Mouse (Mus musculus) midbrain, embryonic 14.5 days (tissue): Measurements from ENCODE around the gene Serinc2. TPM values are rescaled to one million over a fixed set of nuclear protein-coding genes. Genes with fewer than 3 reads are reported as not detected.
A peak's percentile ranks its signal among the peaks of the same experiment; 100 is the strongest.

ENCODE experiments used
- ATAC-seq: fragments of 200-750 bp; cut with Nextera tagmentation; 2 replicates; pipeline ENCODE4 v1.8.0; 2017; ENCODE audit warnings: moderate number of reproducible peaks, moderate library complexity; ENCODE audit not compliant: low FRiP score, low TSS enrichment
- DNase-seq: peaks from one replicate; pipeline ENCODE4 v3.0.0-alpha.2; 2015
- H3K27ac ChIP-seq: fragments of 300-500 bp; sonication (generic); replicated peaks from 2 replicates; pipeline ENCODE4 v1.5.1; 2014; ENCODE audit warnings: mild to moderate bottlenecking, low read depth, low read length, moderate library complexity
- H3K27me3 ChIP-seq: fragments of 300-500 bp; sonication (generic); 2 replicates; pipeline ENCODE4 v1.6.1; 2014; ENCODE audit warnings: low read length, control low read depth, mixed read lengths; ENCODE audit not compliant: control insufficient read depth, insufficient read depth
- H3K36me3 ChIP-seq: fragments of 300-500 bp; sonication (generic); 2 replicates; pipeline ENCODE4 v1.6.1; 2014; ENCODE audit warnings: low read length, control low read depth; ENCODE audit not compliant: control insufficient read depth, insufficient read depth
- H3K4me1 ChIP-seq: fragments of 300-500 bp; sonication (generic); 2 replicates; pipeline ENCODE4 v1.6.1; 2014; ENCODE audit warnings: mild to moderate bottlenecking, antibody characterized with exemption, low read length, control low read depth; ENCODE audit not compliant: control insufficient read depth, insufficient read depth
- H3K4me2 ChIP-seq: fragments of 300-500 bp; sonication (generic); 2 replicates; pipeline ENCODE4 v1.6.1; 2014; ENCODE audit warnings: mild to moderate bottlenecking, low read length, moderate library complexity
- H3K4me3 ChIP-seq: fragments of 300-500 bp; sonication (generic); replicated peaks from 2 replicates; pipeline ENCODE4 v1.5.1; 2014; ENCODE audit warnings: low read depth, low read length
- H3K9ac ChIP-seq: fragments of 300-500 bp; sonication (generic); replicated peaks from 2 replicates; pipeline ENCODE4 v1.6.1; 2014; ENCODE audit warnings: mild to moderate bottlenecking, low read length, moderate library complexity
- H3K9me3 ChIP-seq: fragments of 300-500 bp; sonication (generic); 2 replicates; pipeline ENCODE4 v1.6.1; 2016; ENCODE audit warnings: low read length, control low read depth, mixed read lengths; ENCODE audit not compliant: control insufficient read depth
- WGBS: fragments of 180-500 bp; shearing (Covaris S2); extraction: QIAGEN DNeasy Blood & Tissue Kit; methylation state at CpG from one replicate; pipeline ENCODE4 v1.1.7; 2014; 5-methylcytosine and 5-hydroxymethylcytosine counted together
- polyA plus RNA-seq: library from polyadenylated mRNA; unstranded; fragments of >200 nt; fragmentation: Nextera tagmentation; extraction: Ambion mirVana; gene quantifications from 2 replicates; pipeline ENCODE4 v1.2.1, GENCODE M21; 2014

Serinc2 gene
- polyA plus RNA-seq, 1 experiment from 2014 or later: 52.1 TPM

- peak; percentile 37; the same call in 1 of the 2 replicates for ATAC-seq
These were observed 13.3 kb upstream of the Serinc2 start for GRCm38 (mm10) chr4:130292271-130292670.

DNA sequence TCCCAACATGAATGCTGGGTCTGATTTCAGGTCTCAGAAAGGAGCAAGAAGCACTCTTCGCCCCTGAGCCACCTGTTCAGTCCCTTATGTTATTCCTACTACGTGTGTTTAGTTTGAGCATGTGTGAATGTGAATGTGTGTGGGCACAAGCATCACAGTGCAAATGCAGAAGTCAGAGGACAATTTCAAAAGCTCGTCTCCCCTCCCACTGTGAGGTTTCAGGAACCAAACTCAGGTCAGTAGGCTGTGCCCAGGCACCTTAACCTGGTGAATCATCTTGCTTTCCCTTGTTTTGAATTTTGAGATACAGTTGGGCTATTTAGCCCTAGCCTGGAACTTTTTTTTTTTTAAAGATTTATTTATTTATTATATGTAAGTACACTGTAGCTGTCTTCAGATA, 10.8 kb upstream of the Serinc2 start:
- H3K36me3 ChIP-seq: no peaks in the 10 kb centered on the region
- H3K4me3 ChIP-seq: no peak overlapping the region
- no peaks in the 10 kb centered on the region for H3K27me3 ChIP-seq
- DNase-seq (no peak), ATAC-seq (no peak)
- H3K4me1 ChIP-seq: no peaks in the 10 kb centered on the region
- H3K4me2 ChIP-seq: no peak overlapping the region
- 82% methylated on average over 3 of the region's 3 CpGs for WGBS
- H3K27ac ChIP-seq: no peak overlapping the region
- H3K9ac ChIP-seq: no peak overlapping the region
- no peaks in the 10 kb centered on the region for H3K9me3 ChIP-seq

More at GRCm38 (mm10) chr4:130292271-130292670, 13.3 kb upstream of the Serinc2 start:
- Histone ChIP-seq H3K9me3 (no peaks in the 10 kb centered on the region), H3K27ac (no peak overlapping the region), H3K4me1 (no peaks in the 10 kb centered on the region), H3K36me3 (no peaks in the 10 kb centered on the region), H3K27me3 (no peaks in the 10 kb centered on the region), H3K4me3 (no peak overlapping the region), H3K4me2 (no peak overlapping the region), H3K9ac (no peak overlapping the region)
- 2% methylated on average over 4 of the region's 4 CpGs for WGBS
- peak; percentile 92 for DNase-seq

DNA sequence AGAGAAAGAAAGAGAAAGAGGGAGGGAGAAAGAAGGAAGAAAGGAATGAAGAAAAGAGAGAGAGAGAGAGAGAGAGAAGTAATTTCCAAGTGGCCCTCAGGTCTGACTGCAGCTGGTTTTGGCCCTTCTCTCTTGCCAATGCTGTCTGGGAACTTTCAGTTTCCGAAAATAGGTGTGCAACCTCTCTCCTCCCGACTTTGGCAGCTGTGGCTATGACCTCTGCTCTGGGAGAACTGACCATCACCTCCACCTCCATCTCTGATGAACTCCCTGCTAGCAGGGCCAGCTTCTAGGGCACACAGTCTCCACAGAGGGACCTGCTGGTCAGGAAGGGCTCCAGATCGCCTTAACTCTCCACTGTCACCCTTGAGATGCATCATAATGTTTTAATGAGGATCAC, 7.5 kb upstream of the Serinc2 start:
- H3K9me3 ChIP-seq: no peaks in the 10 kb centered on the region
- WGBS: 64% methylated on average over 3 of the region's 3 CpGs

DNA sequence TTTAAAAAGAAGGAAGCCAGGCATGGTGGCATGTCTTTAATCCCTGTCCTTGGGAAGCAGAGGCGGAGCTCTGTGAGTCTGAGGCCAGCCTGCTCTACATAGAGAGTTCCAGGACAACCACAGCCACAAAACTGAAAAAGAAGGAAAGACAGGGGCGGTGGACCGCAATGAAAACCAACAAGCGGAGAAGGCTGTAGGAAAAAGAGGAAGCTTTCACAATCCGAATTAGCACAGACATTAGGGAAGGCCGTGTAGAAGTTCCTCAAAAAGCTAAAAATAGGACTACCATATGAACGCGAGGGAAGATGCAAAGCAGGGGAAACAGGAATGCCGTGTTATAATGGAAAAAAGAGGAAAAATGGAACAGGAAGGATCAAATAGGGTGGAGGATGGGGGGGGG, 4.8 kb upstream of the Serinc2 start:
- 87% methylated on average over 9 of the region's 9 CpGs for WGBS
- H3K27ac ChIP-seq: no peak overlapping the region
- H3K9me3 ChIP-seq: no peaks in the 10 kb centered on the region
- H3K4me3 ChIP-seq: no peak overlapping the region
- ATAC-seq (no peak), DNase-seq (no peak)
- no peaks in the 10 kb centered on the region for H3K36me3 ChIP-seq
- no peaks in the 10 kb centered on the region for H3K27me3 ChIP-seq
- H3K9ac ChIP-seq: no peak overlapping the region
- no peaks in the 10 kb centered on the region for H3K4me1 ChIP-seq
- H3K4me2 ChIP-seq: no peak overlapping the region

More for the DNA sequence above, 7.5 kb upstream of the Serinc2 start:
- no peak overlapping the region for H3K9ac ChIP-seq
- no peaks in the 10 kb centered on the region for H3K4me1 ChIP-seq
- no peaks in the 10 kb centered on the region for H3K36me3 ChIP-seq
- DNase-seq (no peak), ATAC-seq (no peak)
- H3K27me3 ChIP-seq: no peaks in the 10 kb centered on the region
- H3K4me3 ChIP-seq: no peak overlapping the region
- no peak overlapping the region for H3K4me2 ChIP-seq
- no peak overlapping the region for H3K27ac ChIP-seq

GRCm38 (mm10) chr4:130282856-130283255, 3.9 kb upstream of the Serinc2 start:
- no peak overlapping the region for H3K27ac ChIP-seq
- H3K36me3 ChIP-seq: no peaks in the 10 kb centered on the region
- no peaks in the 10 kb centered on the region for H3K4me1 ChIP-seq
- H3K9ac ChIP-seq: no peak overlapping the region
- ATAC-seq: no peak
- H3K4me2 ChIP-seq: no peak overlapping the region
- H3K9me3 ChIP-seq: no peaks in the 10 kb centered on the region
- no peak for DNase-seq
- H3K4me3 ChIP-seq: no peak overlapping the region
- no peaks in the 10 kb centered on the region for H3K27me3 ChIP-seq
- WGBS: 73% methylated on average over 5 of the region's 5 CpGs

DNA sequence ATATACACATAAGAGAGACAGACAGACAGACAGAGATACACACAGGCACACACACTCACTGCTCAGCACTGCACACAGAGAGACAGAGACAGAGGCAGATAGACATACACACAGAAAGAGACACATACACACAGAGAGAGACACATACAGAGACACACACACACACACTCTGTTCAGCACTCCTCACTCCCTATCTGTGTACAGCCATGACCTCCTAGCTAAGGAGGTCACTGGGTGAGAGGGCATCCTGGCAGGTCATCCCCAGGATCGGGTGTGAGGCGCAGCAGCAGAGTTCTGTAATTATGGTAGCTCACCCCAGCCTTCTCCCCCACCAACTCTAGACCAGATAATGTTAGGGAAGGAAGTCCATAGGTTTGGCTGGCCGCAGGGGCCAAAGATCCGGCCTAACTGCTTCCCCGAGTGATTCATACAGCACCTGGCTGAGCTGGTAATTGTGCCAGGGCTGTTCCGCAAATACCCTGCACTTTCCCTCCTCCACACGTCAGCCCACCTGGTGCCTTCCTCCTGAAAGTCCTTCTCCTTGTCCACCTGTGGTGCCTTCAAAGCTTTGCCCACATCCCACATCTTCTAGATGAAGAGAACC, 2.3 kb downstream of the Serinc2 start:
- Histone ChIP-seq H3K36me3 (no peaks in the 10 kb centered on the region), H3K4me2 (no peak overlapping the region), H3K27me3 (no peaks in the 10 kb centered on the region), H3K27ac (no peak overlapping the region), H3K9me3 (no peaks in the 10 kb centered on the region), H3K4me3 (no peak overlapping the region), H3K4me1 (peaks cover 24% of the 10 kb centered on the region), H3K9ac (no peak overlapping the region)
- ATAC-seq: no peak
- DNase-seq: no peak
- 74% methylated on average over 7 of the region's 7 CpGs for WGBS

DNA sequence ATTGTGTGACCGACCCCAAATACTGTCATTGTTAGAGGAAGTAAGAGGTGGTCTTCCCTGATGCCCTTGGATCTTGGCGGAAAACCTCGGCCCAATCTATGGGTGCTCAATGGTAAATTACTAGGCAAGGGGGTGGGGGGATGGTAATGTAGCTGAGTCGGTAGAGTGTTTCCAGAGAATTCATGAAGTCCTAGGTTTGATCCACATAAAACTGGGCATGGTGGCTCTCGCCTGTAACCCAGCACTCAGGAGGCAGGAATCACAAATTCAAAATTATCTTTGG, 3.2 kb downstream of the Serinc2 start:
- ATAC-seq: no peak
- Histone ChIP-seq H3K27ac (peak overlapping the region; percentile 99), H3K36me3 (no peaks in the 10 kb centered on the region), H3K27me3 (no peaks in the 10 kb centered on the region), H3K4me1 (peaks cover 24% of the 10 kb centered on the region), H3K4me3 (peak overlapping the region; percentile 76), H3K4me2 (peak overlapping the region; percentile 79), H3K9ac (peak overlapping the region; percentile 97), H3K9me3 (no peaks in the 10 kb centered on the region)
- WGBS: 37% methylated on average over 5 of the region's 5 CpGs
- peak; percentile 46 for DNase-seq

DNA sequence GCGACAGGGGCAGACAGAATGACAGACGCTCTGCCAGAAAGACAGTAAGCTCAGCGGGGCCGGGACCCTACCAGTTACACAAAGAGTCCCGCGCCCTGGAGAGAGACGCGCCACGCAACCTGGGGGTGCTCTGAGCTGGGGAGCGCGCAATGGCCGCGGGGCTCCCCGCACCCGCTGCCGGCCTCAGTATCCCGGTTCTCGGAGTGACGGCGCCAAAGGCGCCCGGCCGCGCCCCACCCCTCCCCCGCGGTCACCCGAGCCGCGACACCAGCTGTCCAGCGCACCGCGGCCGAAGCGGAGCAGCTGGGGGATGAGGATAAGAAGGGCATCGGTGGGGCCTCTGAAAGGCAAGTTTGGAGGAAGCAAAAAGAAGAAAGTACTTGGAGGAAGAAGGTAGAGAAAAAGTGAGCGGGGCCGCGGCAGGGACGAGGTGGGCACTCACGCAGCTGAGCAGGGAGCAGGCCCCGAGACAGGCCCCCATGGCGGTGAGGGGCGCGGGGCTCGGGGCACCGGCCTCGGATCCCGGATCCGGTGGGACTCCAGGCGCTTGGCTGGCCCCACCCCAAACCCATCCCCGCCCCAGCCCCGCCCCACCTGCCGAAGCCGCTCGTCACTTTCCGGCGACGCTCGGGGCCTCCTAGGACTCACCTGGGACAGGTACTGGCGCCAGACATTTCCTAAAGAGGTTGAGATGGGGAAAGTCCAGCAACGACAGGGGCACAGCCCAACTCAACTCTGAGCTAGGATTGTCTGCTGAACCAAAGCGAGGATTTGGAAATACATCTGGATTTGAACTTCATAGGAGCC, 3.8 kb downstream of the Serinc2 start:
- ATAC-seq: peak; percentile 62
- peak overlapping the region; percentile 97 for H3K9ac ChIP-seq
- WGBS: under 1% methylated on average over 62 of the region's 62 CpGs
- peak overlapping the region; percentile 79 for H3K4me2 ChIP-seq
- H3K27ac ChIP-seq: peak overlapping the region; percentile 99
- H3K27me3 ChIP-seq: no peaks in the 10 kb centered on the region
- peak; percentile 79 for DNase-seq
- H3K4me1 ChIP-seq: peaks cover 24% of the 10 kb centered on the region
- no peaks in the 10 kb centered on the region for H3K36me3 ChIP-seq
- no peaks in the 10 kb centered on the region for H3K9me3 ChIP-seq
- H3K4me3 ChIP-seq: peak overlapping the region; percentile 76
